Mouse (Mus musculus) hindbrain, embryonic 10.5 days (tissue): ENCODE results near the gene Gm45521. TPM values are rescaled to one million over a fixed set of nuclear protein-coding genes. Genes with fewer than 3 reads are reported as not detected.

ENCODE experiments used
- DNase-seq: peaks from one replicate; pipeline ENCODE4 v3.0.0-alpha.2; 2017; ENCODE audit warnings: low spot score
- H3K27ac ChIP-seq: fragments of 300-500 bp; sonication (generic); 2 replicates; pipeline ENCODE4 v1.5.1; 2016; ENCODE audit warnings: mild to moderate bottlenecking, moderate library complexity
- H3K27me3 ChIP-seq: fragments of 300-500 bp; sonication (generic); 2 replicates; pipeline ENCODE4 v1.6.1; 2016; ENCODE audit warnings: mild to moderate bottlenecking; ENCODE audit not compliant: poor library complexity, insufficient read depth, severe bottlenecking
- H3K36me3 ChIP-seq: fragments of 300-500 bp; sonication (generic); 2 replicates; pipeline ENCODE4 v1.6.1; 2016; ENCODE audit warnings: mild to moderate bottlenecking, moderate library complexity
- H3K4me1 ChIP-seq: fragments of 300-500 bp; sonication (generic); replicated peaks from 2 replicates; pipeline ENCODE4 v1.6.1; 2016; ENCODE audit warnings: mild to moderate bottlenecking
- H3K4me3 ChIP-seq: fragments of 300-500 bp; sonication (generic); 2 replicates; pipeline ENCODE4 v1.5.1; 2016; ENCODE audit warnings: mild to moderate bottlenecking, moderate library complexity
- H3K9me3 ChIP-seq: fragments of 300-500 bp; sonication (generic); 2 replicates; pipeline ENCODE4 v1.6.1; 2016; ENCODE audit warnings: mild to moderate bottlenecking, moderate library complexity
- WGBS: fragments of 180-500 bp; shearing (Covaris S2); methylation state at CpG from one replicate; pipeline ENCODE4 v1.1.7; 2016; 5-methylcytosine and 5-hydroxymethylcytosine counted together
- polyA plus RNA-seq: library from polyadenylated mRNA; unstranded; fragments of >200 nt; fragmentation: Nextera tagmentation; extraction: Ambion mirVana; gene quantifications from 2 replicates; pipeline ENCODE4 v1.2.1, GENCODE M21; 2016

Gm45521 gene
- polyA plus RNA-seq, result 0.56 and 0.85 TPM in 2 replicates

DNA sequence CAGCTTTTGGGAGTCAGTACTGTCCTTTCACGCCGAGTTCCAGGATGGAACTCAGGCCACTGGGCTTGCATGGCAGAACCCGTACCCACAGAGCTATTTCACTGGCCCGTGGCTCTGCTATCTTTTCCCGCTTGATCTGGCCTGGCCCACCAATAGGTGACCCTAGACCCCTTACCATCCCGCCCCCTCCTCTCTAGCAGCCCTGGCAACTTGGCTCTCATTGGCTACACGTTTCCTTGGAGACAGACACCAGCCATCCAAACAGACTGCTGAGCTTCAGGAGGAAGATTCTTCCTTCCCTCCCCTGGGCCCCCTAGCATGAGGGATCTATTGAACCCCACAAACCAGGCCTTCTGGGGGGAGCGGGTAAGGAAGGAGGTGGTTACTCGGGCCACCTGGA, at the start of gene Gm45521:
Gene Gm45521 (plus strand): TSS at position 240 of the 400 bp plus-strand sequence.
- Histone ChIP-seq H3K9me3 (no peaks in the 10 kb centered on the region), H3K36me3 (no peaks in the 10 kb centered on the region), H3K4me1 (peaks cover 28% of the 10 kb centered on the region), H3K4me3 (no peak within 1 kb of the TSS), H3K27me3 (no peaks in the 10 kb centered on the region), H3K27ac (peak within 1 kb of the TSS; percentile 54; the same call in 1 of the 2 replicates)
- WGBS, result 49% methylated on average over 9 of the region's 9 CpGs
- peak; percentile 52 for DNase-seq

DNA sequence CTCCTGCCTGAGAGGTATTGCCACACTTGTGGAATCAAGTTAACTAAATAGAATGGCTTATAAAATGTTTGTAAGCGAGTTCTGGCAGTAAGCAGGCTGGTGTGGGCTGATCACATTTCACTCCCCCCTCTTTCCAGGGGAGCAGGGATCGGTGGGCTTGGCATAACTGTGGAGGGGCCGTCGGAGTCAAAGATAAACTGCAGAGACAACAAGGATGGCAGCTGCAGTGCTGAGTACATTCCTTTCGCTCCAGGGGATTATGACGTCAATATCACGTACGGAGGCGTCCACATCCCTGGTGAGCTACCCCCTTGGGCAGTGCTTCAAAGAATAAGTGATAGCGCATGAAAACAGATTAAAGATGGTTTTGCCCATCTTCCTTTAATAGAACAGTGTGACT, 47.6 kb upstream of the Gm45521 start:
- Histone ChIP-seq H3K9me3 (no peaks in the 10 kb centered on the region), H3K4me1 (peaks cover 8% of the 10 kb centered on the region; the same call in 1 of the 2 replicates), H3K36me3 (peaks cover 76% of the 10 kb centered on the region), H3K27me3 (no peaks in the 10 kb centered on the region), H3K27ac (no peak overlapping the region), H3K4me3 (no peak overlapping the region)
- no peak for DNase-seq
- WGBS, result 82% methylated on average over 10 of the region's 10 CpGs

DNA sequence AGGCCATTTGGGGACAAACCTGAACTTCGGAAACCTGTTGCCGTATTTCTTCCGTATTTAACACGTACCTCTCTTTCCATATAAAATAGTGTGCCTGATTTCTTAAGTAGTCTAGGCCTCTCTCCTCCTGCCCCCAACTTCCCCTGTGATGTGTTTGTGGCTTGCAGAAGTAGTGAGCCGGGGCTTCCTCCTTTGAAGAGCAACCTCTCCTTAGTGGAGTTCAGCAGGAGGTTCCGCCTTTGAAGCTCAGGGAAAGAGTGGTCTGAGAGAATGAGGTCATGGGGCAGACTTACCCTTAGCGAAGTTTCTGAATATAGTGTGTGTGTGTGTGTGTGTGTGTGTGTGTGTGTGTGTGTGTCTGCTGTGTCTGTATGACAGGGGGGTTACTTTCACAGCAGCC, 43.2 kb upstream of the Gm45521 start:
- H3K27me3 ChIP-seq, result no peaks in the 10 kb centered on the region
- H3K36me3 ChIP-seq, result peaks cover 78% of the 10 kb centered on the region
- H3K4me1 ChIP-seq, result peaks cover 8% of the 10 kb centered on the region; the same call in 1 of the 2 replicates
- DNase-seq, result no peak
- H3K9me3 ChIP-seq, result no peaks in the 10 kb centered on the region
- no peak overlapping the region for H3K27ac ChIP-seq
- 72% methylated on average over 7 of the region's 7 CpGs for WGBS
- H3K4me3 ChIP-seq, result no peak overlapping the region

DNA sequence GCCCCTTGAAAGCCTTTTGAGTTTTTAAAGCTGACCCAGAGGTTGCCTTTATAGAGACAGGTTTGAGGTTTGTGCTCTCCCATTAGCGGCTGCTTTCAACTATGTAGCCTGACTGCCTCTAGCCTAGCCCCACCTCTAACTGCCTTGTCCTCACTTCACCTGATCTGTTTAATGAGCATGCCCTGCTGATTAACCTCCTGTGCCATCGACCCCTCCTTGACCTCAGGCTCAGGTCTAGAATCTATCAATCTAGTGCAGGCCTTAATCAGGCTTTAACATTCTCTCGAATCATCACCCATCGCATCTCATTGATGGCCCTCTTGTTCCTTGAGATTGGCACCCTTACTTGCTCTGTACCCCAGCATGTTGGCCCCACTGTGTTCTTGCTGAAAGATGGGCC, 42.6 kb upstream of the Gm45521 start:
- Histone ChIP-seq H3K4me3 (no peak overlapping the region), H3K27ac (no peak overlapping the region), H3K9me3 (no peaks in the 10 kb centered on the region), H3K27me3 (no peaks in the 10 kb centered on the region), H3K4me1 (peaks cover 8% of the 10 kb centered on the region; the same call in 1 of the 2 replicates), H3K36me3 (peaks cover 79% of the 10 kb centered on the region)
- no peak for DNase-seq
- 88% methylated on average over 4 of the region's 4 CpGs for WGBS

DNA sequence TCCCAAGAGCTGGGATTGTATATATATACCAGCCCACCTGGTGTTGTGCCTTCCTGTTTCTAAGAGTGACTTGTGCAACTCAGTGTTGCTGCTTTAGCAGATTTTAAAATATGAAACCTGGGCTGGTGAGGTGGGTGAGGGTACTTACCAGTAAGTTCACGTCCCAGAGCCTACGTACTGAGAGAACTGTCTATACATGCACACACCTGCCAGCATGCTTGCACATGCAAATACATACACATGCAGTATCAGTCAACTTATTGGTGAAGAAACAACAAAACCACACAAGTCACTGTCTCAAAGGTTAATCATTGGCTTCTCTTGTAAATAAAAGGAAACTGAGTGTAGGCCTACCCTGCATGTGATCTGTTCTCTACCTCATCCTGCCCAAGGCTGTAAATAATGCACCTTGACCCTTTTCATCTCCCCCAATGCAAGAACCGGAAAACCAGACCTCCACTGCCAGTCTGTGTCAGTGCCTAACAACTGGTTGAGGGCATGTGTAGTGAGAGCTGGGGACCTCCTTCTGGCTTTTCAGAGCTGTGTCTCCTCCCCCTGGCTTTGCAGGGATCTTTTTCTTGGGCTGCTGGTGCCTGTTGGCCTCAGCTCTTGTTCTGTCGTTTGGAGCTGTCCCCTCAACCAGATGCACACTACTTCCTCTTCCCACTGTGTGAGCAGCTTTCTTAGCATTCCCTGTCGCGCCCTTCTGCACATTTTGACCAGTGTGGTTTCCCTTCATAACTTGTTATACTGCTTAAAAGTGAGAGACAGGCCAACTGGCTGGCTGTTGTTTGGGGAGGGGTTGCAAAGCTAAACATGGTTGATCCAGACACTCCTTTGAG, 38.7 kb upstream of the Gm45521 start:
- H3K4me1 ChIP-seq, result peaks cover 8% of the 10 kb centered on the region; the same call in 1 of the 2 replicates
- H3K36me3 ChIP-seq, result peaks cover 83% of the 10 kb centered on the region
- no peak overlapping the region for H3K4me3 ChIP-seq
- H3K27me3 ChIP-seq, result no peaks in the 10 kb centered on the region
- WGBS, result 90% methylated on average over 6 of the region's 6 CpGs
- H3K9me3 ChIP-seq, result no peaks in the 10 kb centered on the region
- DNase-seq, result no peak
- H3K27ac ChIP-seq, result no peak overlapping the region

DNA sequence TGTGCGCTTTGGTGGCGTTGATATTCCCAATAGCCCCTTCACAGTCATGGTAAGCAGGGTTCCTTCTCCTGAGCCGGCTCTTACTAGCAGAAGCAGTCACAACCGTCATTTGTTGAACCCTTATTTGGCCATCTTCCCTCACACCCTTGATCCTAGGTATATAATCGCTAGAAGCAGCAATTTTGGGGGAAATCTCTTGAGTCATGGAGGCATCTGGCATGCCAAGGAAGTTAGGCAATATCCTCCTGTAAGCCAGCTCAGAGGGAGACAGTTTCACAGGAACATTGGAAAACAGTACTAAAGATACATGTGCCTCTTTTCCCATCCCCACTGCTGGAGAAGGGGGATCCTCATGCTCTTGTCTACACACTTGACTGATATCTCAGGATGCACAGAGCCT, 37.8 kb upstream of the Gm45521 start:
- 94% methylated on average over 5 of the region's 5 CpGs for WGBS
- peaks cover 91% of the 10 kb centered on the region for H3K36me3 ChIP-seq

DNA sequence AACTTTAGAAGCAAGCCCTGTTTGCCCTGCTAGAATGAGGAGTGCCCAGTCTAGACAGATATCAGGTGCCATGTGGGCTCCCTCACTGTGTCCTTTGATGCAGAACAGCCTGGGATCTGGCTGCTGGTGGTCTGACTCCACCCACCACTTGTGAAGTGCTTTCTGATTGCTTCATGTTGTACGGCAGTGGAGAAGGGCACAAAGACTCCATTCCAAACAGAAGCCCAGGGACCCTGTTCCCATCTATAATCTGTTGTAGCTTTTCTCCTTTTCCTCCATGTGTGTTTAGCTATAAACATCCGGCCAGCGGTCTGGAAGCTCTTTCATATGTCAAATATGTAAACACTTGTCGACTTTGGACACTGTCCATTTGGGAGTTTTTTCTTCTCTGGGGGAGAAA, 37.2 kb upstream of the Gm45521 start:
- Histone ChIP-seq H3K4me3 (no peak overlapping the region), H3K36me3 (peaks cover 89% of the 10 kb centered on the region), H3K27ac (no peak overlapping the region), H3K4me1 (no peaks in the 10 kb centered on the region), H3K27me3 (no peaks in the 10 kb centered on the region), H3K9me3 (no peaks in the 10 kb centered on the region)
- WGBS, result 80% methylated on average over 4 of the region's 4 CpGs
- DNase-seq, result no peak

More for the DNA sequence above, 37.8 kb upstream of the Gm45521 start:
- H3K4me1 ChIP-seq, result peaks cover 1% of the 10 kb centered on the region; the same call in 1 of the 2 replicates
- H3K9me3 ChIP-seq, result no peaks in the 10 kb centered on the region
- no peak overlapping the region for H3K4me3 ChIP-seq
- no peak overlapping the region for H3K27ac ChIP-seq
- no peak for DNase-seq
- H3K27me3 ChIP-seq, result no peaks in the 10 kb centered on the region

DNA sequence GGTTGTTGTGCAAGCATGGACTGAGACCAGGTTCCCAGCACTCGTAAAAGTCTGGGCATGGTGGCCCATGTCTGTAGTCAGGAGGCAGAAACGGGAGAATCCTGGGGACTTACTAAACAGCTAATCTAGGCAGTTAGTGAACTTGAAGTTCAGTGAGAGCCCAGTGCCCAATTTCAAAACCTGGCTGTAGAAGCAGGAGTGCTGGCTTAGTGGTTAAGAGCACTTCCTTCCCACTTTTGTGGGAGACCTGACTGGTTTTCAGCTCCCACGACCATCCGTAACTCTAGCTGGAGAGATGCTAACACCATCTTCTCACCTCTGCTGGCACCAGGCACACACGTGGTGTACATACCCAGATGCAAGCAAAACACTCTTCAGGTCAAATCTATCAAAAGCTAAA, 35.6 kb upstream of the Gm45521 start:
- Histone ChIP-seq H3K27ac (no peak overlapping the region), H3K36me3 (peaks cover 90% of the 10 kb centered on the region), H3K4me1 (no peaks in the 10 kb centered on the region), H3K4me3 (no peak overlapping the region), H3K9me3 (no peaks in the 10 kb centered on the region), H3K27me3 (no peaks in the 10 kb centered on the region)
- 88% methylated on average over 5 of the region's 5 CpGs for WGBS
- DNase-seq, result no peak

DNA sequence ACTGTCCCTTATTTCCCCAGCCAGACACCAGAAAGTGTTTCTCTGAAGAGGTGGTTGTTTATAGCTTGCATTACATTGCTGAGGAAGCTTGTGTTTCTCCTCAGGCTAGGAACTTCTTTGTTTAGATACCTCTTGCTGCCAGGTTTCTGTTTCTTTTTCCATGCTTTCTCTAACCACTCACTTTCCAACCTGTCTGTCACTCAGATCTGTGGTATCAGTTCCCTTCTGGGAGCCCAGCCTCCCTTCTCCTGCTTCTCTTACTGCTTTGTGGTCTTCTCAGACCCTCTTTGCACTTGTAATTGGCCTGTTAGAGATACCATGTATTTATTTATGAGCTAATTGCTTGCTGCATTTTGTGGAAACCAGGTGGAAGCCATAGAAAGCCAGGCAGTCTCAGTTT, 33.5 kb upstream of the Gm45521 start:
- Histone ChIP-seq H3K36me3 (peaks cover 84% of the 10 kb centered on the region), H3K9me3 (no peaks in the 10 kb centered on the region), H3K4me3 (no peak overlapping the region), H3K4me1 (no peaks in the 10 kb centered on the region), H3K27ac (no peak overlapping the region), H3K27me3 (no peaks in the 10 kb centered on the region)
- DNase-seq, result no peak

DNA sequence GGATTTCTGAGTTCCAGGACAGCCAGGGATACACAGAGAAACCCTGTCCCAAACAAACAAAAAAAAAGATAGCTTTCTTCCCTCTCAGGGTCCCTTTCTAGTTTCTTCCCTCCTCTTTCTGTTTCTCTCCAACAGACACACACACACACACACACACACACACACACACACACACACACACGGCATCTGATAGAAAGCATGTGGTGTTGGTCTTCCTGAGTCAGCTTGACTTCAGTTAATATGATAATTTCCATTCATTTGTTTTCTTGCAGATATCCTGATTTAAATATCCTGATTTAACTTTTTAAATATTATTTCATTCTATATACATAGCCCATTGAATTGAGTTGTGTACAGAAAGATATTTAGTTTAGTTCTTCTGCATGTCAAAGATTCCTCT, 28.7 kb upstream of the Gm45521 start:
- no peak for DNase-seq
- Histone ChIP-seq H3K27ac (no peak overlapping the region), H3K4me3 (no peak overlapping the region), H3K9me3 (no peaks in the 10 kb centered on the region), H3K36me3 (peaks cover 91% of the 10 kb centered on the region), H3K27me3 (no peaks in the 10 kb centered on the region), H3K4me1 (no peaks in the 10 kb centered on the region)
- 85% methylated on average over 1 of the region's 1 CpGs for WGBS

DNA sequence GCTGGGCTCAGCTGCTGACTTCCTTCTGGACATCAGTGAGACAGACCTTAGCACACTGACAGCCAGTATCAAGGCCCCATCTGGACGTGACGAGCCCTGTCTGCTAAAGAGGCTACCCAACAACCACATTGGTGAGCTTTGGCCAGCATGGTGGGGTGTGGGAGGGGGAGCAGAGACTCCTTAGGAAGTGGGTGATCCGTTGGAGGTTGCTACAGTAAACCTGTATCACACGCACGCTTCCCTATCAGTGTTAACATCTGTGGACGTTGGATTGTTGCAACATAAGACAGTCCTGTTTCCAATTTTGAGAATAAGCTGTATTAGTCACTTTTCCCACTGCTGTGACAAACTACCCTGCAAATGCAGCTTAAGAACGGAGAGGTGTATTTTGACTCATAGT, 28.1 kb upstream of the Gm45521 start:
- Histone ChIP-seq H3K4me3 (no peak overlapping the region), H3K4me1 (no peaks in the 10 kb centered on the region), H3K27me3 (no peaks in the 10 kb centered on the region), H3K9me3 (no peaks in the 10 kb centered on the region), H3K36me3 (peaks cover 91% of the 10 kb centered on the region), H3K27ac (no peak overlapping the region)
- no peak for DNase-seq
- WGBS, result 89% methylated on average over 7 of the region's 7 CpGs

DNA sequence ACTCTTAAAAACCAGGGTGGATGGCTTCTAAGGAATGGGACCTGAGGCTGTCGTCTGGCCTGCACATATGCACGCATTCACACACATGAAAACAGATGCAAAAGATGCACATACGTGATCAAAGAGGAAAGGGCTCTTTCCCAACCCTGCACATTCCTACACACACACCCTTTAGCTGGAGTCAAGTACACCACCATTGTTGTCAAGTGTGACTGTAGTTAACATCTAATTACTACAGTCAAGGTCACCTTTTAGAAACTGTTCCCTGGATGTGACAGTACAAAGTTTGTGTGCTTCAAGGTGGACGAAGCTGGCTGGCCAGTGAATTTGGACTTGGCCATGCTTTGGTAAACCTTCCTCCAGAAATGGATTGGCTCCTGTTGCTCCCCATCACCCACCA, 24.9 kb upstream of the Gm45521 start:
- no peak for DNase-seq
- Histone ChIP-seq H3K27me3 (no peaks in the 10 kb centered on the region), H3K27ac (no peak overlapping the region), H3K4me1 (peaks cover 4% of the 10 kb centered on the region; the same call in 1 of the 2 replicates), H3K9me3 (no peaks in the 10 kb centered on the region), H3K36me3 (peaks cover 79% of the 10 kb centered on the region), H3K4me3 (no peak overlapping the region)
- WGBS, result 95% methylated on average over 4 of the region's 4 CpGs

DNA sequence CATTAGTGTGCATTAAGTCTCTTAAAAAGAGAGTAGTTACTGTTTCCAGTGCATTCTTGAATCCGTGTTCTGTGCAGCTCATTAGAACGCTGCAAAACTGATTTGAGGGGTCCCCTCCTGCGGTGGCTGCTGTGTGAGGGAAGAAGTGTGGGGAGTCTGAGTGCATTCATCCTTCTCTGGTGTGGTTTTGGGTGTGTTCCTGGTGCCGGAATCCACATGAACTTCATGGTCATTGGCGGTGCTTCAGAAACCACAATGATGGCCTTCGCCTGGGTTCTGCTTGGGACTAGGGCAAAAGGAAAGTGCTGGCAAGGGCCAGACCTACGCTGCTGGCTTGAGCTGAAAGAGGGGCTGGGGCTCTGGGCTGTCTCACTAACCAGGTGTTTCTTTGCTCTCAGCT, 22.9 kb upstream of the Gm45521 start:
- Histone ChIP-seq H3K9me3 (no peaks in the 10 kb centered on the region), H3K36me3 (peaks cover 65% of the 10 kb centered on the region)
- 89% methylated on average over 7 of the region's 7 CpGs for WGBS

More for the DNA sequence above, 22.9 kb upstream of the Gm45521 start:
- H3K4me1 ChIP-seq, result peaks cover 8% of the 10 kb centered on the region; the same call in 1 of the 2 replicates
- no peak for DNase-seq
- no peak overlapping the region for H3K4me3 ChIP-seq
- no peaks in the 10 kb centered on the region for H3K27me3 ChIP-seq
- no peak overlapping the region for H3K27ac ChIP-seq
